Mouse (Mus musculus): Measurements from ENCODE around the gene Csad.

Gene Csad

DNA sequence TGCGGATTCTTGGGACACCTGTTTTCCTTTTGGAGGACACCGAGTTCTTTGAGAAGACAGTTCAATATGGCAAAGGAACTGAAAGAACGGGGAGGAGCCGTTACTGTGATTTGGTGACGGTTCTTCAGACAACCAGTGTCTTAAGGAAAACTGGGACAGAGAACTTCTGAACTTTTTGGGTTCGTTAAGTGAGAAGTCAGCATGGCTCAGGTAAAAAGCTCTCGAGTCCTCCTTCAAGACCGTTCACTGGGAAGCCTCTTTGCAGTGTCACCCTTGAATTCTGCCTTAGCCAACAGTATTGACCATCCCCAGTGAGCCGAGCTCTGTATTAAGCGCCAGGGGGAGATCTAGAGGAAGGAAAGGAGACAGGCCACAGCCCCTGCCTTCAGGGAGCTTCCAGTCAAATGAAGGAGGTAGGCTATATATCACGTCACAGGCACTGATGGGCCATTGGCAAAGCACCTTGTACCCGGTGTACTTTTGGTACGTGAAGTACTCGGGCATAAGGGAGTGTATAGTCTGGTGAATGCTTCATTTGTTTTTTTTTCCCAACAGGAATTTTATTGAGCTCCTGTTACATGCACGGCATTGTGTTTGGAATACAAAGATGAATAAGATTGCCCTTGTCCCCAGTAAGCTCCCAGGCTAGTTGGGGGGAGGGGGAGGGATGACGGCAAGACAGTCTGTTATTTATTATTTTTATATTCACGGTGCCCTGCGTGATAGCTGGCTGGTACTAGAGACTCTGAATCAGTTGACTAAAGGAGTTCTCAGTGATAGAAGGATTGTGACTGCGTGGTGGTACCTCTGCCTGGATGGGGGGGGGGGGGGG lies at the start of gene Csad:
TSS of gene Csad (minus strand) at position 51 of the 832 bp plus-strand sequence.
- DNase-seq = no peak

DNA sequence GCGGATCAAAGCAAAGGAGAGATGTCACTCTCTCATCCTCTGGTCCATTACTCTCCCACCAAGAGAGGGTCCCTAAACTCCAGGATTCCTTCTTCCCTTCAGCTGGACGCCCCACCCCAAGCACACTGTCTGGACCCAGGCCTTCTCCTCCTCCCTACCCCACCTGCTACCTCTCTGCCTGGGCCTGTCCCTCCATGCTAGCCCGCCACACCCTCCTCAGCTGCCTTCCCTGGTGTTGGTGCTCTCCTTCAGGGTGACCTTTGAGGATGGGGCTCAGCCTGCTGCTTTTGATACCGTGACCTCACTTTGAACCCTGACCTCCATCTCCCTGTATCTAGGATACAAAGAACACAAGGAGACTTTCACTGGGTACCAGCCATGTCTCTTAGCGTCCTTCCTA lies 46.0 kb upstream of the Csad start:
- DNase-seq = no peak

GRCm38 (mm10) chr15:102249967-102250366 lies 45.4 kb upstream of the Csad start:
- DNase-seq = no peak

- peak; percentile 56 for DNase-seq
These were observed 44.7 kb upstream of the Csad start for GRCm38 (mm10) chr15:102249251-102249691.

DNA sequence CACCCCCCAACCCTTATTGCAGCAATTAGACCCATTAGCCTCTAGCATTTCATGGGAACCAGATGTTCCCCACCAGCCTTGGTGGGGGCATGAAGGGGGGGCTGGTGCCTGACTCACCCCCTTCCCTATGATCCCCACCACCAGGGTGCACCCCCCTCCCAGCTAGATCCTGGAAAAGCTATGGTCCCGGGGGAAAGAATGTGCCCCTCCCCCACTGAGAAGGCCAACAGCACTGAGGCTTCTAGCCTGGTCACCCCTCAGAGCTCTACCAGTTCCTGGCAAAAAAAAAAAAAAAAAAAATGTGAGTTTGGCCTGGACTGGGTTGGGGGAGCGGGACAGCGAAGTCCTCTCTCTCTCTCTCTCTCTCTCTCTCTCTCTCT lies 44.3 kb upstream of the Csad start:
- no peak for DNase-seq

- DNase-seq = no peak
These were observed 43.7 kb upstream of the Csad start for GRCm38 (mm10) chr15:102248131-102248811.

DNA sequence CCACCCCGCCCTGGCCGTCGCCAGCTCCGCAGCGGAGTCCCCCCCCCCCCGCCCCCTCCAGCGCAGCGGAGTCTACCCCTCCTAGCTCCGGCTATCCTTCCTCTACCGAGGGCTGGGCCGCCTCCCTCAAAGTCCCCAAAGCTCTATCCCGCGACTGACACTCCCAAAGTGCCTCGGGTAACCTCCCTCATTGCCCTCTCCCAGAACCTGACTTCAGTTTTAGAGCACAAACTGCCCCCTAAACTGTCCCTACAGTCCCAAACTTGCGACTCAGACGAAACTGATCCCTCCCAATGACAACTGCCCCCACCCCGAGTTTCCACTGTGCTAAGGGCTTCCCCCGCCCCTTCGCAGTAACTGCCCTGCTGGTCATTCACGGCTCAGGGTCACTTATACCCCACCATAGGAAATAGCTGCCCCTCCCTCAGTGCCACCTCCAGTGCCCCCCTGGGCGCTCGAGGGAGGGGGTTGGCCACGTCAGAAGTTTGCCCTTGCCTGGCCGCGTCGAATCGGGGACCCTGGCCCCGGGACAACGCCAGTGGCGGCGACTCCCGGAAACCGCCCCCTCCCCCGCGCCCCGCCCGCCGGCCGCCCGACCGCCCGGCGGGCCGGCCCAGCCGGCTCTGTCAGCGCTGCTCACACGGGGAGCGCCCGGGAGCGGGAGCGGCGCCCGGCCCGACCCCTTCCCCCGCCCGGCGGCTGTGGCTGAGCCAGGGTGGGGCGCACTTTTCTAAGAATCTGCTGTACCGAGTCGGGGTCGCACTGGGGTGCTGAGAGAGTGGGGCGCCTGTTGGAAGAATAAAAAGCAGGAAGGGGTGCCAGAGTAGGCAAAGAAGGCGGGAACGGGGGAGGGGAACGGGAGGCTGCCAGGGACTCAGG lies 43.0 kb upstream of the Csad start:
- DNase-seq = peak; percentile 68

DNA sequence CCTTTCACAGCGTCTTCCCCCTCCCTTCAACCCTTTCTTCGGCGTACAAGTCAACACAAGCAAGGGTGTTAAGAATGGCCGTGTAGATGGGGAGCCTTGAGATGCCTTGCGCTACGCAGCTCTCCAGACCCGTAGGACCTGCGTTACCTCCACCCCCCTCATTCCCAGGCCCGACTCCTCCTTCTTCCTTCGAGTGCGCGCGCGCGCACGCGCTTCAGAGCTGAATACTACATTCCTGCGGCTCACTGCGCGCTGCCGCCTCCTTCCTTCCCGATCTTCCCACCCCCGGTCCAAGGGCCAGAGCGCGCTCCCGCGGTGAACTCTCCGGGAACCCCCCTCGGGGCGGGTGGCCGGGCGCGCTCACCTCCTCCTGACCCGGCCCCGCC lies 42.3 kb upstream of the Csad start:
- peak; percentile 75 for DNase-seq

- peak; percentile 71 for DNase-seq
These were observed 41.6 kb upstream of the Csad start for GRCm38 (mm10) chr15:102245891-102246741.

- DNase-seq = no peak
These were observed 40.9 kb upstream of the Csad start for GRCm38 (mm10) chr15:102245461-102245881.

- DNase-seq = no peak
These were observed 40.0 kb upstream of the Csad start for GRCm38 (mm10) chr15:102244306-102245191.

GRCm38 (mm10) chr15:102243229-102244190 lies 39.0 kb upstream of the Csad start:
- peak; percentile 39 for DNase-seq

DNA sequence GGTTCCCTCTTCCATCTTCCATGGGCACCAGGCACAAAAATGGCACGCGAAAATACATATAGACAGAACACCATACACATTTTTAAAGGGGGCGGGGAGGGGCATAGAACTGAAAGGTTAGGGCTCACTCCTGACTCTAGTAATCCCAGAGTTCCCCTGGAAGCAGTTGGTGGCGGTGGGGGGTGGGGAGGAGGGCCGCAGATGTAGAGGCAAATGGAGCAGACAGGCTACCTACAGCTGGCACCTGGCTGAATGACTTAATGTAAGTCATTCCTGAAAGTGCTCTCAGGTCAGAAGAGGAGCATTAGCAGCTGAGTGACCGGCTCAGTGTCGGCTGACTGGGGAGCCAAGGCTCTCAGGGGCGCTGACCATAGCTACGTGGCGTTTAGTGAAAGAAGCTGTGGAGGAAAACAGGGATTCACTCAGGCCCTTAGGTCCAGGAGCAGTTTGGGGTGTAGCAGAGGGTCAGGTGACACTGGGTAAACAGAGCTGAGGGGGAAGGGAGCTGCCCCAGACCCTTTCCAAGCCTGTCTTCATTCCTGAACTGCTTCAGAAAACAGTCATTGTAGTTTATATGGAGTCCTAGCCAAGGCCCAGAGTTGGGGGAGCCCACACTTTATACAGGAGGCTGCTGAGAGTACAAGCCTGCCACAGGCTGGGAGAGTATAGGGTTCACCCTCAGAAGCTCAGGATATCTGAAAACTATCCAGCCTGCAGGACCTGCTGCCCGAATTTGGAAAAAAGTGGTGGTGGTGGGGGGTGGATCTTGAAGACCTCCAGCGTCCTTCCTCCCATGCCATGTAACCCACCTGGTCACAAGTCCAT lies 38.1 kb upstream of the Csad start:
- DNase-seq = no peak

GRCm38 (mm10) chr15:102240607-102241006 lies 36.1 kb upstream of the Csad start:
- peak; percentile 8 for DNase-seq

- DNase-seq = peak; percentile 9
These were observed 35.3 kb upstream of the Csad start for GRCm38 (mm10) chr15:102239851-102240250.

DNA sequence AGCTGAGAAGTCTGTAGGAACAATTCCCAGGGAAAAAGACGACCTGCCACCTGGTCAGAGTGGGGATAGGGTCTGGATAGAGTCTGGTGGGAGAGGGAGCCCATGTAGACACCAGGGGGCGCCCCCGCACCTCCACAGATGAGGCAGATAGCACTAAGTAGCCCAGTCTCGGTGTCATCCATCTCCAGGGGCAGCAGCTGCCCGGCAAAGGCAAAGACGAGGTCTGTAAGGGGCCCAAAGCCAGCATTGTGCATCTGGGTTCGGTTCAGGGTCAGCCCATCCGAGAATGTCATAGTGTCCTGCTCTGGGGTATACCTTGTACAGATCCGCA lies 34.7 kb upstream of the Csad start:
- DNase-seq = peak; percentile 94

DNA sequence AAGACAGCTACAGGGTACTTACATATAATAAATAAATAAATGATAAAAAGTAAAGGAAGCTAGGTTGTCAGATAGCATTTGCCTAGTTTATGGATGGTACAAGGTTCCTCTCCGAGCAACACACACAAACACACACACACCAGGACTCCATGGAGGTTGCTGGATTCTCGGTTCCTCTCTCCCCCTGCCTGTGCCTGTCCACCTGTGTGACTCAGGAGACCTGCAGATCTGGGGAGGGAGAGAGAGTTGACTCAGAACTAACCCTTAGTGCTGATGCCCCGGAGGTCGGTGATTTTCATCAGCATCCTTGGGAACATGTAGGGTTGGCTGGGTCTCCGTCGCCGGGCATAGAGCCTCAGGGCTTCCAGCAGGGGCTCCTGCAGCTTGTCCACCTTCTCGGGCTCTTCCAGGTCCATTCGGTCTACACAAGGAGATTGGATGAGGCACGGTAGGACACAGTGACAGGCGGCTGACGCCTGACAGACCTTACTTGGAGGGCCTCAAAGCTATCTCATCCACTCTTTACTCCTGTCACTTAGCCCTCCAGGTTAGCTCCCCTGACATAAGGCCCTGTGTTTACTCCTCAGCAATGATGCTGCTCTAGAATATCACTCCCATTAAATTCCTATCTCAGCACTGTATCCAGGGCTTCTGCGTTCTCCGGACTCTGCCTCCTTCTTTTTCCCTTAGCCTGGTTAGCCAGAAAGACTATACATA lies 34.2 kb upstream of the Csad start:
- DNase-seq = peak; percentile 9

GRCm38 (mm10) chr15:102235371-102236027 lies 31.0 kb upstream of the Csad start:
- peak; percentile 51 for DNase-seq

Data from thymus, postnatal 4 days (tissue).